Mouse (Mus musculus) cortical plate, adult 2 months (tissue): ENCODE measurements at regions not wholly inside any gene's neighbourhood (a gene's known extent, or its start where the extent isn't known, plus 50 kb on each side); places are given as distances from the start of the nearest gene placed in this dataset.

Experiments
- CTCF ChIP-seq: fragments of 200-500 bp; IDR thresholded peaks from 2 replicates; pipeline ENCODE4 v1.5.1; 2011; ENCODE audit warnings: mild to moderate bottlenecking, control low read depth, low read length; ENCODE audit not compliant: insufficient read depth; ENCODE audit errors: extremely low read depth
- POLR2A ChIP-seq: fragments of 200-500 bp; IDR thresholded peaks from 2 replicates; pipeline ENCODE4 v1.6.1; 2011; ENCODE audit warnings: mild to moderate bottlenecking, low read length, control low read depth; ENCODE audit not compliant: insufficient read depth; ENCODE audit errors: extremely low read depth

GRCm38 (mm10) chr14:72845621-72846440 is 136.0 kb upstream of the Fndc3a start:
- TF ChIP-seq CTCF: no peak
- TF ChIP-seq POLR2A: no peak
